Mouse (Mus musculus): ENCODE data around the gene Tex37.

- TF ChIP-seq POLR2A (IDR thresholded peaks at IDR 0.05; ENCODE audit: borderline replicate concordance, low read depth, low read length) (no peak), CTCF (IDR thresholded peaks at IDR 0.05; ENCODE audit: low read depth, low read length) (no peak)
Measured at GRCm38 (mm10) chr6:70965694-70966093, 47.0 kb upstream of the Tex37 start.

All from bone marrow macrophage, adult 2 months (primary cell).